ENCODE assay signal across 10 mouse cellular contexts in genomic region chr3:136748761-136749476, GRCm38 (mm10).
"Had no signal": no experiment of that assay in that cellular context is flagged by ENCODE, and none has a peak within 500 bp of the region (broad histone marks: within the 10 kb centered on the region; RNA-seq: fewer than 3 reads in every experiment).

No protein-coding gene starts in this region.

- H3K4me1 ChIP-seq: stomach, embryonic 15.5 days had no signal

- H3K4me3 ChIP-seq: limb, embryonic 13.5 days; midbrain, embryonic 13.5 days; stomach, embryonic 15.5 days had no signal

- H3K9me3 ChIP-seq: limb, embryonic 13.5 days; midbrain, embryonic 13.5 days; stomach, embryonic 15.5 days had no signal

- DNase-seq: kidney, postnatal 36 days; left cerebral cortex, postnatal 4 days; lung, adult 18-20 months; lung, postnatal 36 days; thymus, adult 2 months; thymus, postnatal 25 days had no signal

- H3K27ac ChIP-seq: limb, embryonic 13.5 days; liver, embryonic 14.5 days; midbrain, embryonic 13.5 days; stomach, embryonic 15.5 days had no signal

- H3K9ac ChIP-seq: limb, embryonic 13.5 days; liver, embryonic 14.5 days; midbrain, embryonic 13.5 days; stomach, embryonic 15.5 days had no signal

- H3K4me2 ChIP-seq: limb, embryonic 13.5 days; midbrain, embryonic 13.5 days; stomach, embryonic 15.5 days had no signal

- ATAC-seq: midbrain, embryonic 13.5 days had no signal

- H3K36me3 ChIP-seq: limb, embryonic 13.5 days; midbrain, embryonic 13.5 days; stomach, embryonic 15.5 days had no signal

- H3K27me3 ChIP-seq: limb, embryonic 13.5 days; midbrain, embryonic 13.5 days; stomach, embryonic 15.5 days had no signal
